Mouse (Mus musculus) MEL (cell line): ENCODE measurements around the gene Gtf2e1. TPM values are rescaled to one million over a fixed set of nuclear protein-coding genes. Genes with fewer than 3 reads are reported as not detected.

Source experiments
- DNase-seq: peaks from one replicate; pipeline ENCODE4 v3.0.0; 2011; ENCODE audit warnings: low read depth, low spot score
- H3K27ac ChIP-seq: 2 replicates; pipeline ENCODE4 v1.5.1; 2012; ENCODE audit warnings: low read depth, mild to moderate bottlenecking, control low read depth, low read length, moderate library complexity; ENCODE audit not compliant: control insufficient read depth
- H3K27me3 ChIP-seq, 2 experiments: fragments of 150-350 bp in 1 of 2; sonication (generic) in 1 of 2; 2 replicates each; pipeline ENCODE4 v1.6.1; 2012; ENCODE audit warnings: low read length in 2 of 2, mild to moderate bottlenecking in 2 of 2, improper control_type of control experiment in 1 of 2, moderate library complexity in 1 of 2; ENCODE audit not compliant: insufficient read depth in 2 of 2, control insufficient read depth in 1 of 2
- H3K36me3 ChIP-seq, 2 experiments: 2 replicates each; pipeline ENCODE4 v1.6.1; 2012 to 2014; ENCODE audit warnings: low read length in 2 of 2, improper control_type of control experiment in 1 of 2, inconsistent platforms in 1 of 2, mild to moderate bottlenecking in 1 of 2; ENCODE audit not compliant: insufficient read depth in 2 of 2, control insufficient read depth in 1 of 2
- H3K4me1 ChIP-seq, 2 experiments: fragments of 150-350 bp in 1 of 2; sonication (generic) in 1 of 2; 2 replicates each; pipeline ENCODE4 v1.6.1; 2012; ENCODE audit warnings: low read length in 2 of 2, improper control_type of control experiment in 1 of 2, mild to moderate bottlenecking in 1 of 2; ENCODE audit not compliant: insufficient read depth in 2 of 2, control insufficient read depth in 1 of 2
- H3K4me3 ChIP-seq, 2 experiments: fragments of 150-350 bp in 1 of 2; sonication (generic) in 1 of 2; 2 replicates each; pipeline ENCODE4 v1.5.1; 2012; ENCODE audit warnings: low read depth in 2 of 2, low read length in 2 of 2, mild to moderate bottlenecking in 2 of 2, moderate library complexity in 2 of 2, control low read depth in 1 of 2, improper control_type of control experiment in 1 of 2; ENCODE audit not compliant: control insufficient read depth in 1 of 2, insufficient read depth in 1 of 2
- H3K79me2 ChIP-seq: 2 replicates; pipeline ENCODE4 v1.6.1; 2012; ENCODE audit warnings: mild to moderate bottlenecking, low read length, moderate library complexity; ENCODE audit not compliant: control insufficient read depth, poor library complexity, insufficient read depth
- H3K9ac ChIP-seq: 2 replicates; pipeline ENCODE4 v1.6.1; 2012; ENCODE audit warnings: low read depth, mild to moderate bottlenecking, control low read depth, low read length, moderate library complexity; ENCODE audit not compliant: control insufficient read depth, poor library complexity, severe bottlenecking
- H3K9me3 ChIP-seq: fragments of 150-350 bp; sonication (generic); replicated peaks from 2 replicates; pipeline ENCODE4 v1.6.1; 2012; ENCODE audit warnings: mild to moderate bottlenecking, low read length, improper control_type of control experiment, moderate library complexity; ENCODE audit not compliant: insufficient read depth
- CHD2 ChIP-seq: IDR thresholded peaks from 2 replicates; pipeline ENCODE4 v1.6.1; 2011; ENCODE audit warnings: low read length, improper control_type of control experiment
- ETS1 ChIP-seq: IDR thresholded peaks from 2 replicates; pipeline ENCODE4 v1.6.1; 2012; ENCODE audit warnings: low read depth, mild to moderate bottlenecking, inconsistent platforms, low read length, improper control_type of control experiment, moderate library complexity
- HCFC1 ChIP-seq: IDR thresholded peaks from 2 replicates; pipeline ENCODE4 v1.6.1; 2012; ENCODE audit warnings: low read depth, mild to moderate bottlenecking, inconsistent platforms, low read length, improper control_type of control experiment, moderate library complexity
- MXI1 ChIP-seq: IDR thresholded peaks from 2 replicates; pipeline ENCODE4 v1.6.1; 2011; ENCODE audit warnings: mild to moderate bottlenecking, low read depth, low read length, improper control_type of control experiment
- MYB ChIP-seq: IDR thresholded peaks from 2 replicates; pipeline ENCODE4 v1.6.1; 2011; ENCODE audit warnings: mild to moderate bottlenecking, low read depth, low read length, improper control_type of control experiment
- POLR2A ChIP-seq, 2 experiments: IDR thresholded peaks; 2 replicates each; pipeline ENCODE4 v1.6.1; 2011 to 2012; ENCODE audit warnings: low read length in 2 of 2, mild to moderate bottlenecking in 2 of 2, control low read depth in 1 of 2, improper control_type of control experiment in 1 of 2, low read depth in 1 of 2, moderate library complexity in 1 of 2; ENCODE audit not compliant: control insufficient read depth in 1 of 2, insufficient read depth in 1 of 2, poor library complexity in 1 of 2
- POLR2AphosphoS5 ChIP-seq: IDR thresholded peaks from 2 replicates; pipeline ENCODE4 v1.6.1; 2012; ENCODE audit warnings: low read depth, borderline replicate concordance, mild to moderate bottlenecking, inconsistent platforms, low read length, moderate library complexity, mixed read lengths
- ZKSCAN1 ChIP-seq: IDR thresholded peaks from 2 replicates; pipeline ENCODE4 v1.6.1; 2012; ENCODE audit warnings: low read depth, mild to moderate bottlenecking, inconsistent platforms, low read length, improper control_type of control experiment, moderate library complexity
- polyA plus RNA-seq, 2 experiments: library from polyadenylated mRNA; stranded (reverse) in 1 of 2; unstranded in 1 of 2; fragments of >175 nt in 1 of 2; fragments of >200 nt in 1 of 2; gene quantifications; 2 replicates each; pipeline versions ENCODE4 v1.2.1 to v1.2.4; 2012; ENCODE audit warnings: low replicate concordance in 2 of 2, low read depth in 1 of 2; ENCODE audit not compliant: insufficient read length in 2 of 2, insufficient read depth in 1 of 2, missing spikeins in 1 of 2
- total RNA-seq: library from RNA; depleted of rRNA; stranded (reverse); fragments of 300-350 nt; gene quantifications from 2 replicates; pipeline ENCODE4 v1.2.3, GENCODE M21; 2012

The Gtf2e1 gene
- total and polyA plus RNA-seq, 3 experiments = 29.3 to 37.9 TPM; not detected in 1

DNA sequence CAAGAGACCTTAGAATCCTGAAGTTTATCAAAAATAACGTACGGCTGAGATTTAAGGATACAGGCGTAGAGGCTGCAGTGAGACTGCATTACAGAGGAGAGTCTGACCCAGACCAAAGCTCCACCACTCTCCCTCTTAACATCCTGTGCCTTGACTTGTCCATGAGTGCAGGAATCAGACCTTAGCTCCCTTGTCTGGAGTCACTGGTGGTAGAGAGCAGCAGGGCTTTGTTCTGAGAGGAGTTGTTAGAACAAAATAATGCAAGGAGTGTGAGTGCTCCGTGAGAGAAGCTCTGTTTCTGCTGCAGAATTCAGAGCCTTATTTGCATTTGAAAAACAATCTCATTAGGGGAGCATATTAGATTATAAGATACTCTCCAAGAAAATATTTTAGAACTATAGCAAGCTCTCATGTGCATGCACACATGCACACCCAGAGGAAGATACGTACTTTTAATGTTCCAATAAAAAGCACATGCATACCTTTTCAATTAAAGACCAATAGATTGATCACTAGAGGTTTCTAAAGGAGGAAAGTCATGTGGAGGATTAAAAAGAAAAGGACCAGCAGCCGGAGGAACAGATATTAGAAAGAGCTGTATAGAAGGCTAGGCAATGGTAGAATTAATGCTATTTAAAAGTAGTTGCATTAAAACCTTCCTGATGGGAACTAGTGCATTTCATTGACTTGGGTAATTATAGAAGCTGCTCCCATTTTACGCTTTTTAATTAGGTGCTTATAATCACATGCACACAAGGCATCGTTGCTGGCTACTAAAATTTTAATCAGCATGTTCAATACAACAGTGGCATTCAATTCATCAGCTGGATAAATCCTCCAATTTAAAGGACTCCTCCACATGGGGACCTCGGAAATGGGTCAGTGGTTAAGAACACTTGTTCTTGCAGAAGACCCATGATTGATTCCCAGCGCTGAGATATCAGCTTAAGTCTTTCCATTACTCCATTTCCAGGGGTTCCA lies 61.0 kb downstream of the Gtf2e1 start:
- Histone ChIP-seq H3K4me3 (no peak overlapping the region), H3K79me2 (no peaks in the 10 kb centered on the region), H3K27ac (no peak overlapping the region), H3K4me1 (no peaks in the 10 kb centered on the region), H3K9ac (no peak overlapping the region), H3K36me3 (no peaks in the 10 kb centered on the region), H3K27me3 (no peaks in the 10 kb centered on the region; a peak in 1 of 4 replicates), H3K9me3 (no peaks in the 10 kb centered on the region)
- TF ChIP-seq HCFC1 = no peak
- no peak for DNase-seq

DNA sequence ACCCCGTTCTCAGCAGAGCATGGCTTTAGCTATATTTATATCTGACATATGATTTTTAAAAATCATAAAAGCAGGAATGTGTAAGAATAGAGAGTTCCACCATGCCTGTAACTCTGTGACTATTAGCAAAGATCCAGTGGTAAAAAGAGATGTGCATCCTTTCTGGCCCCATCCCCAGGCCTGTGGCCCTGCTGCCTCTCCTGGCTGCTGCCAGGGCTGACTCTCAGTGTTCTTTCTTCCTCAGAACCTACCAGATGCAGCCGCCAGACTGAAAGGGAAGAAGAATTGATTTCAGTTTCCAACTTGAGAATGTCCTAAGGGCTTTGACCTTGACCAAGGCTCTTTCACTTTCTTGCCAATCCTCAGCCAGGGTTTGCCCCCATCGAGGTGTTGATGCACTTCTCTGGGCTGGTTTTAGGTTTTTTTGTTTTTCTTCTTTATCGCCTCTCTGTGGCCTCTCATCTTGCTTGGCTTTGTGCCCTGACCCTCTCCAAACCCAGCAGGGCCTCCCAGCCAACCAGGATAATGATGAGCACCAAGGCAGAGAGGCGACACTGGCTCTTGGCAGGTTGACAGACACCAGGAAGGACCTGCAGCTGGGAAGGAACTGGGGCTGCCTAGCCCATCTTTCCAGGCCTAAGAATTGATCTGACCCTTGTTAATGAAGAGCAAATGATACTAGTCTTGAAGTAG lies 66.8 kb downstream of the Gtf2e1 start:
- TF ChIP-seq ZKSCAN1 (no peak), POLR2A (IDR thresholded peaks at IDR 0.05; ENCODE audit: control insufficient read depth in 1 of 2, insufficient read depth in 1 of 2, low read depth in 1 of 2, low read length in 2 of 2, poor library complexity in 1 of 2) (no peak), MYB (no peak), ETS1 (no peak), POLR2AphosphoS5 (no peak), CHD2 (no peak), MXI1 (no peak)
- TF ChIP-seq, all 39 proteins: peak for 0
- peak; percentile 19 for DNase-seq

DNA sequence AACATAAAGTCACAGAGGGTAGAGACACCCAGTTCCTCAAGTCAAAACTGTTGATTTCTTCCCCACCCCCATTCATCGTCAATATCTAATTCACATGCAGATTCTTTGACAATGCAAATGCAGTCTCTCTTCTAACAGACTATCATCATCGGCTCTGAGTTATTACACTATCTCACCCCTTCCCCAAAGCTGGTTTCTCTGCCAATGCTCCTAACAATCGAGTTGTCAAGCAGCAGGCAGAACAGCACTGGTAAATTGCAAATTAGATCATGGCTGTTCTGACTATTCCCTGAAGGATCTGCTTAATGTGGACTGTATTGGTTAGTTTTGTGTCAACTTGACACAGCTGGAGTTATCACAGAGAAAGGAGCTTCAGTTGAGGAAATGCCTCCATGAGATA lies 70.0 kb downstream of the Gtf2e1 start:
- H3K4me1 ChIP-seq = no peaks in the 10 kb centered on the region
- no peak overlapping the region for H3K27ac ChIP-seq
- TF ChIP-seq ZKSCAN1 (no peak), CHD2 (no peak)
- H3K4me3 ChIP-seq = no peak overlapping the region
- H3K9me3 ChIP-seq = no peaks in the 10 kb centered on the region
- DNase-seq = no peak
- no peaks in the 10 kb centered on the region for H3K79me2 ChIP-seq
- H3K27me3 ChIP-seq = no peaks in the 10 kb centered on the region; a peak in 1 of 4 replicates
- no peak overlapping the region for H3K9ac ChIP-seq
- no peaks in the 10 kb centered on the region for H3K36me3 ChIP-seq

More for the DNA sequence above, 66.8 kb downstream of the Gtf2e1 start:
- no peaks in the 10 kb centered on the region for H3K36me3 ChIP-seq
- H3K27ac ChIP-seq = no peak overlapping the region
- no peaks in the 10 kb centered on the region; a peak in 1 of 4 replicates for H3K27me3 ChIP-seq
- H3K4me3 ChIP-seq = no peak overlapping the region
- no peaks in the 10 kb centered on the region for H3K4me1 ChIP-seq
- H3K9me3 ChIP-seq = no peaks in the 10 kb centered on the region
- H3K9ac ChIP-seq = no peak overlapping the region
- no peaks in the 10 kb centered on the region for H3K79me2 ChIP-seq
